Mouse (Mus musculus): ENCODE data around the gene Cdk18.

DNA sequence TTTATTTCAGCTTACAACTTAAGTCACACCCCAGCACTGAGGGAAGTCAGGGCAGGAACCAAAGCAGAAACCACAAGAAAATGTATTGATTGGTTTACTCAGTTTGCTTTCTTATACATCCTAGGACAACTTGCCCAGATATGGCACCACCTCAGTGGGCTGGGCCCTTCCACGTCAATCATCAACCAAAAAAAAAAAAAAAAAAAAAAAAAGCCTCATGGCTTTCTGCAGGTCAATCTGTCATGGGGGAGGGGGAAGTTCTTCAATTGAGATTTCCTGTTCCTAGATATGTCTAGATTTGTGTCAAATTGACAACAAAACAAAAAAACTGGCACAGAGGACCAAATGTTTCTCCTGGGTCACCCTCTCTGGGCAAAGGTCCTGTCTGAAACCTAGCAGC is 41.4 kb downstream of the Cdk18 start:
- TF ChIP-seq CHD2 (IDR thresholded peaks at IDR 0.05; ENCODE audit: low read depth, low read length) (no peak), ZNF384 (IDR thresholded peaks at IDR 0.05; ENCODE audit: low read depth, low read length) (no peak), ZC3H11A (IDR thresholded peaks at IDR 0.05; ENCODE audit: borderline replicate concordance, low read depth, low read length) (no peak)
